Mouse (Mus musculus): ENCODE measurements around the gene AW822073. TPM values are rescaled to one million over a fixed set of nuclear protein-coding genes. Genes with fewer than 3 reads are reported as not detected.
"Not testable (repeated sequence)": the region's sequence is repeated elsewhere in the genome, so short reads cannot be mapped to it uniquely, and the experiment has no call there.

The AW822073 gene
- not detected in 2 replicates for polyA plus RNA-seq (2012; rRNA removed)

DNA sequence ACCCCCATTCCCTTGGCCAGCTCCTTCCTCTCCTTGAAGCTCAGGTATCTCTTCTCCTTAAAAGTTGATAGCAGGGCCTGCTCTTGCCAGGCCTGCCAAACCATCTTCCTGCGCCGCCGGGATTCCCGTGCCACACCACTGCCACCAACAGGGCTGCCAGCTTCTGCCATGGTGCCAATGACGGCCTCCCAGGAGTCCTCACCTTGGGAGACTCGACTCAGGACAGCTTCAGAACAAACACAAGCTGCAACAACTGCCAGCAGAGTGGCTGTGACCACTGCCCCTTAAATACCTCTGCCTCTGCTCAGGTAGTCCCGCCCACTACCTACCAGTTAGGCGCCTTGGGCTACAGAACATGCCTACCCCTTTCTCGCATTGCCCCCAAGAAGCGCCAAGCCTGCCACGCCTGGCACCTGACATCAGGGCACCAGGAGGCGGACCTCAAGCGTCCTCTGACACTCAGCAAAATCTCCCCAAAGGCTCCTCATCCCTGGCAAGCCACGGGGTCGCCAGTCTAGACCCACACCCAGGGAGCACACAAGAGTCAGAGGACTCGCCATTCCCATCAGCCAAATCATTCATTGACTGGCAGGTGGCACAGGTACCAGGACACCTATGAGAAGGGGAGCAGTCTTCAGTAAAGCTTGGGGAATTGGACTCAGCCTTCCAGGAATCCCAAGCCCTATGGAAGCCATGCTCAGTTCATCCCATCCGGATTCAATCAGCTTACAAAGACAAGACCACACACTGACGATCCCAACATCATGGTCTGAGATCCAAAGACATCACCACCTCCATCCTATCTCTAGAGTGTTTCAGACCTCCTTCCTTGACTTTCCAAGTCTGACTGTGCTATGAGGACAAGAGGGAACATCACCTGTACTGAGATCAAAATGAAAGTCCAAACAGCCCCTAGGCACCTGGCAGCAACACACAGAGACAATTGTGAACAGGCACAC, at the start of gene AW822073:
Gene AW822073 (minus strand): TSS at position 104 of the 959 bp plus-strand sequence.
- H3K4me1 ChIP-seq (ENCODE audit: control insufficient read depth, insufficient read depth, low read length); DNase-seq; H3K4me3 ChIP-seq (replicated peaks; ENCODE audit: extremely low read depth, low read depth, low read length): not testable (repeated sequence)
- WGBS, result 80% methylated on average over 18 of the region's 18 CpGs

DNA sequence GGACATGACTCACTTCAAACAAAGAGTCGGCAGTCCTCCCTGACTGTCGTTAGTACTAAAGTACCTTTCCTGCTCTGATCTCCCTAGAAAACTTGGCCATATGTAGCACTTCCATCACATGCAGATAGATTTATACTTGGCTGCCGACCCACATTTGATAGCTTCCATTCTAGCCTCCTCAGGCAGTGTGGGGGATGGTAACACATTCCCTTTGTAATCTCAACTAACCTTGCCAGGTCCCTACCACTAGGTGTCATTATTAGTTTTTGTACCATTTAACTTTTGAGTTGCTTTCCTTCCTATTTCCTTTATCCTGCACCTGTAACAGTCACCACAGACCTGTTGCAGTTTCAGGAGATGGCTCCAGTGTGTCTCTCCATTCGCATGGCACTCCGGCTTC, 33.7 kb upstream of the AW822073 start:
- DNase-seq, result no peak
- H3K4me3 ChIP-seq (replicated peaks; ENCODE audit: extremely low read depth, low read depth, low read length), result no peak overlapping the region
- 33% methylated on average over 5 of the region's 5 CpGs for WGBS
- no peak for TF ChIP-seq POLR2A (IDR thresholded peaks at IDR 0.05; ENCODE audit: borderline replicate concordance, extremely low read depth, low read depth, low read length)
- no peak for TF ChIP-seq CTCF (IDR thresholded peaks at IDR 0.05; ENCODE audit: insufficient read depth, low read length)
- H3K4me1 ChIP-seq (ENCODE audit: control insufficient read depth, insufficient read depth, low read length), result peaks cover 12% of the 10 kb centered on the region

DNA sequence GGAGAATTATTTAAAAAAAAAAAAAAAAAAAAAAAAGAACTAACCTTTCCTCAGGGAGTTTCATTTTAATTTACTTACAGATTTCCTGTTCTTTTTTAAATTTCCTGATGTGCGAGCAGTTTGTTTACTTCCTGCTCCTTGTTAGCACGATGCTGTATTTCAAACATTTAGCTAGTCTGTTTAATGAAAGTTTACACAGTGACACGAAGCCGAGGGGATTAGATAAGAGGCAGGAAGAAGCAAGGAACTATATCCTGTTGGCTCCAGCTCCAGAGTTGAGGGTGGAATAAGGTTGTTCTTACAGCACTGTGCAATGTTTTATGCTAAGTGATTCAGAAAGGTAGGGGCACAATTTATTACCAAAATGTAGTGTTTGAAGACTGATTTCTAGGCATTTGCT, 31.2 kb upstream of the AW822073 start:
- 0% methylated on average over 4 of the region's 4 CpGs for WGBS
- DNase-seq, result no peak

DNA sequence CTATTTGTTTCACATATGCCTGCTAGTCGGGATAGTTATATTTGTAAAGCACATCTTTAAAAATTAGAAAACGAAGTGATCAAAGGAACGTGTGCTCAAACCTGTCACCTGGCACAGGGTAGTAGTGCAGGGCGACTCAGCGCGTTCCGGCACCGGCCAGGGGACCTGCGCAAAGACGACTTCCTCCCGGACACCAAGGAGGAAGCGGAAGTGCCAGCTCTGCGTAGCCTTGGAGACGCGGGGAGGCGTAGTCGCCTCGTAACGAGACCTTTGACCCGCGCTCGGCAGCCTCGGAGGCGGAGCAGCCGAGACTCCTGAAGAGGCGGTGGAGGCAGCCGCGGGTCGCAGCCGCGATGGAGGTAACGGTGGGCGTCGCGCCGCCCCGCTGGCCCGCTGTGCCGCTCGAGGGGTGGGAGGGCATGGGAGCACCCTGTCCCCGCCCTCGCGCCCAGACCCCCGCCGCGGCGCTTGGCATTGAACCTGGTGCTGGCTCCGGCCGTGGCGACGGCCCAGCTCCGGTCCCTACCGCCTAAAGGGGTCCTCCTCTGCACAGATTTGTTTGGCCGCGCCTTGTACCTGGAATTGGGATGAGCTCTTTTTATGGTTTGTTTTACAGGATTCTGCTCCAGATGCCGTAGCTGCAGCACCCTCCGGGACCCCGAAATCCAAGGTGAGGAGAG, 30.6 kb upstream of the AW822073 start, which contains the start of gene Gcc2:
Gene Gcc2 (plus strand): TSS at position 285 of the 680 bp plus-strand sequence.
- peak within 1 kb of the TSS; percentile 84 for H3K4me3 ChIP-seq (replicated peaks; ENCODE audit: extremely low read depth, low read depth, low read length)
- peaks cover 12% of the 10 kb centered on the region for H3K4me1 ChIP-seq (ENCODE audit: control insufficient read depth, insufficient read depth, low read length)
- under 1% methylated on average over 58 of the region's 58 CpGs for WGBS
- TF ChIP-seq POLR2A (IDR thresholded peaks at IDR 0.05; ENCODE audit: borderline replicate concordance, extremely low read depth, low read depth, low read length), result peak; percentile 96
- no peak for TF ChIP-seq CTCF (IDR thresholded peaks at IDR 0.05; ENCODE audit: insufficient read depth, low read length)
- DNase-seq, result peak; percentile 91

More for the DNA sequence above, 31.2 kb upstream of the AW822073 start:
- Histone ChIP-seq H3K4me1 (ENCODE audit: control insufficient read depth, insufficient read depth, low read length) (peaks cover 12% of the 10 kb centered on the region), H3K4me3 (replicated peaks; ENCODE audit: extremely low read depth, low read depth, low read length) (peak overlapping the region; percentile 84)
- TF ChIP-seq CTCF (IDR thresholded peaks at IDR 0.05; ENCODE audit: insufficient read depth, low read length) (no peak), POLR2A (IDR thresholded peaks at IDR 0.05; ENCODE audit: borderline replicate concordance, extremely low read depth, low read depth, low read length) (no peak)

DNA sequence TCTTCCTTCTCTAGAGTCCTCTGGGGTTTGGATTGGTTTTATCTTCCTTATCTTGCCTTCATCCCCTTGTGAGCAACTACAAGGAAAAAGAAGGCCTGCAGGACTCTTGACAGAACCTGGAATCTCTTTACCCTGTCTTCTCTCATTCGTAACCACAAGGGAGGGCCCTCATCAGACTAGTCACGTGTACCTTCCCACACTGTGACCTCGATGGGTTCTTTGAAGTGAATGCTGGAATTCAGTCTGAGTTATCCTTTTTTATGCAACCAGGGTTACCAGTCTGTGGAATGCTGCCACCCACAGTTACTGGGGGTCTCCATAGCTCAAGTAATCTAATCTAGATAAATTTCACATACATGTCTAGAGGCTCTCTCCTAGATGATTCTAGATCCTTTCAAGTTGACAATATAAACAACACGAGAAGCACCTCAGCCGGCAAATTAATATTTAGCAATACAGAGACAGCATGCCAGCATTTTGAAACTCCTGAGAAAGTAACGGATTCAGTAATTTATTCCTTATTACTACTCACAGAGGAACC, 30.0 kb upstream of the AW822073 start:
- Histone ChIP-seq H3K4me1 (ENCODE audit: control insufficient read depth, insufficient read depth, low read length) (peaks cover 10% of the 10 kb centered on the region), H3K4me3 (replicated peaks; ENCODE audit: extremely low read depth, low read depth, low read length) (peak overlapping the region; percentile 84)
- TF ChIP-seq CTCF (IDR thresholded peaks at IDR 0.05; ENCODE audit: insufficient read depth, low read length), result no peak
- TF ChIP-seq POLR2A (IDR thresholded peaks at IDR 0.05; ENCODE audit: borderline replicate concordance, extremely low read depth, low read depth, low read length), result no peak
- no peak for DNase-seq
- WGBS, result 23% methylated on average over 6 of the region's 6 CpGs

DNA sequence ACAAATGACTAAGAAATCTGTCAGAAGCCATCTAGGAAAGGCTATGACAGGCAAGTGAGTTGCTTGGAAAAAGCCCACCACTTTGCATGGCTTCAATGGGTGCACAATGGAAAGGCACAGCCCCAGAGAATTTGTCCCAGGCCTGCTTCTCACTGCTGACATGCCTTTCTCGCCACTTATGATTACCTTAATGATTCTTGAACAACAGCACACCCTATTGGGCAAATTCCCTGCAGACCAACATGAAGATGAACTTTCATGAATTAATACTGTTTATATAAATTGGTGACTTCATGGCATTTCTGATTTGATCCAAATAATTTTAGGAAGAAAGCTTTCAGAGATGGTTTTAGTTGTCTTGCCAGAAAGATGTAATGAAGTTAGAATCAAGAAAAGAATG, 24.8 kb upstream of the AW822073 start:
- no peak for TF ChIP-seq POLR2A (IDR thresholded peaks at IDR 0.05; ENCODE audit: borderline replicate concordance, extremely low read depth, low read depth, low read length)
- TF ChIP-seq CTCF (IDR thresholded peaks at IDR 0.05; ENCODE audit: insufficient read depth, low read length), result no peak
- peaks cover under 1% of the 10 kb centered on the region for H3K4me1 ChIP-seq (ENCODE audit: control insufficient read depth, insufficient read depth, low read length)
- DNase-seq, result no peak
- WGBS, result 61% methylated on average over 1 of the region's 1 CpGs
- H3K4me3 ChIP-seq (replicated peaks; ENCODE audit: extremely low read depth, low read depth, low read length), result no peak overlapping the region

DNA sequence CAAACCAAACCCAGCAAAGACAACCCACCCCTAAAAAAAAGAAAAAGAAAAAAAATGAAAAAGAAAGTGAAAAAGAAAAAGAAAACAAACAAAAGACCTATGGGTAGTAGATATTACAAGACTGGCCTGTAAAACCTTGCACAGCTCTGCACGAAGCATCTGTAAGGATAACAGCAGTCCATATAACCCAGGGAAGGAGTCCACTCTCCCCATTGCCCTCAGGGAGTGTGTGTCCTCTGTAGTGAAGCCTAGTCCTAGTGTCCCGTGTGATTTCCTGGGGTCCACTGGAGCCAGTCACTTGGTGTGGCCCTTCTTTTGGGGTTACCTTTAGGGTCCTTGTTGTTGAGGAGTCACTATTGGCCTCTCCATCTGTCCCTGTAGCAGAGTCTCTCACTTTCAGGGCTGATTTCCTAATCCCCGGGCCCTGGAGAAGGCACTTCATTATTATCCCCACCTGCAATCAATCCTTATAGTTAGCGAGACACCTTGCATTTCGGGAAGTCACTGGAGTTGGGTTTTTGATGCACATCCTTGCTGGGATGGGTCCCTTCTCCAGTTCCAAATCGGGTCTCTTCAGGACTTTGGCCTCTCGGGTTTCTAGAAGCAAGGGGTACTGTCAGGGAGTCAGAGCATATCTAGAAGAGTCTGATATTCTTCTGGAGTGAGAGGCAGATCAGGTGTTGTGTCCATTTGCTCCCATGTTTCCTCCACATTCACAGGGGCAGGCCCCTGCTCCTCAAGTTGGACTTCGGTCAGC, 14.4 kb upstream of the AW822073 start:
- H3K4me3 ChIP-seq (replicated peaks; ENCODE audit: extremely low read depth, low read depth, low read length); H3K4me1 ChIP-seq (ENCODE audit: control insufficient read depth, insufficient read depth, low read length): not testable (repeated sequence)
- WGBS, result 79% methylated on average over 8 of the region's 8 CpGs
- DNase-seq, result peak; percentile 54

DNA sequence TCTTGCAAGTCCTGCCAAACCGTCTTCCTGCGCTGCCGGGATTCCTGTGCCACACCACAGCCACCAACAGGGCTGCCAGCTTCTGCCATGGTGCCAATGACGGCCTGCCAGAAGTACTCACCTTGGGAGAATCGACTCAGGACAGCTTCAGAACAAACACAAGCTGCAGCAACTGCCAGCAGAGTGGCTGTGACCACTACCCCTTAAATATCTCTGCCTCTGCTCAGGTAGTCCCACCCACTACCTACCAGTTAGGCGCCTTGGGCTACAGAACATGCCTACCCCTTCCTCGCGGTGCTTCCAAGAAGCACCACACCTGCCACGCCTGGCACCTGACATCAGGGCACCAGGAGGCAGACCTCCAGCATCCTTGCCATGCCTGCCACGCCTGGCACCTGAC, 11.9 kb upstream of the AW822073 start, which contains the start of gene Gm4981:
Gene Gm4981 (minus strand): TSS at position 89 of the 400 bp plus-strand sequence.
- Histone ChIP-seq H3K4me1 (ENCODE audit: control insufficient read depth, insufficient read depth, low read length) (no peaks in the 10 kb centered on the region), H3K4me3 (replicated peaks; ENCODE audit: extremely low read depth, low read depth, low read length) (no peak within 1 kb of the TSS)
- 89% methylated on average over 10 of the region's 10 CpGs for WGBS
- no peak for DNase-seq
- no peak for TF ChIP-seq CTCF (IDR thresholded peaks at IDR 0.05; ENCODE audit: insufficient read depth, low read length)
- TF ChIP-seq POLR2A (IDR thresholded peaks at IDR 0.05; ENCODE audit: borderline replicate concordance, extremely low read depth, low read depth, low read length), result no peak

DNA sequence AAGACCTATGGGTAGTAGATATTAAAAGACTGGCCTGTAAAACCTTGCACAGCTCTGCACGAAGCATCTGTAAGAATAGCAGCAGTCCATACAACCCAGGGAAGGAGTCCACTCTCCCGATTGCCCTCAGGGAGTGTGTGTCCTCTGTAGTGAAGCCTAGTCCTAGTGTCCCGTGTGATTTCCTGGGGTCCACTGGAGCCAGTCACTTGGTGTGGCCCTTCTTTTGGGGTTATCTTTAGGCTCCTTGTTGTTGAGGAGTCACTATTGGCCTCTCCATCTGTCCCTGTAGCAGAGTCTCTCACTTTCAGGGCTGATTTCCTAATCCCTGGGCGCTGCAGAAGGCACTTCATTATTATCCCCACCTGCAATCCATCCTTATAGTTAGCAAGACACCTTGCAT, 10.3 kb upstream of the AW822073 start:
- WGBS, result 76% methylated on average over 4 of the region's 4 CpGs
- DNase-seq; H3K4me1 ChIP-seq (ENCODE audit: control insufficient read depth, insufficient read depth, low read length); H3K4me3 ChIP-seq (replicated peaks; ENCODE audit: extremely low read depth, low read depth, low read length): not testable (repeated sequence)

DNA sequence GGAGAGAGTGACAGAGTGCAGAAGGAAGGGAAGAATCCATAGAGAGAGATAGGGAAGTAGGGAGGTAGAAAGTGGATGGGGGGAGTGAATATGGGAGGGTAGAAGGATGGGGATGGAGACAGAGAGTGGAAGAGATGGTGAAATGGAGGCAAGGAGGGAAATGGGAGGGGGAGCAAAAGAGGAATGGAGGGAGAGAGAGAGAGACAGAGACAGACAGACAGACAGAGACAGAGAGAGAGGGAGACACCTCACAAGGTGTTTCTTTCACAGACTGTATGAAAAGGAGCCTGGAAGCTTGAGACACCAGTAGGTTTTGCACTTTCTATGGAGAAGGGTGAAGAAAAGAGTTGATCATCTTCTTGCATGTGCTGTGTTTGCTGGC, 9.0 kb upstream of the AW822073 start:
- DNase-seq; H3K4me1 ChIP-seq (ENCODE audit: control insufficient read depth, insufficient read depth, low read length); H3K4me3 ChIP-seq (replicated peaks; ENCODE audit: extremely low read depth, low read depth, low read length): not testable (repeated sequence)

DNA sequence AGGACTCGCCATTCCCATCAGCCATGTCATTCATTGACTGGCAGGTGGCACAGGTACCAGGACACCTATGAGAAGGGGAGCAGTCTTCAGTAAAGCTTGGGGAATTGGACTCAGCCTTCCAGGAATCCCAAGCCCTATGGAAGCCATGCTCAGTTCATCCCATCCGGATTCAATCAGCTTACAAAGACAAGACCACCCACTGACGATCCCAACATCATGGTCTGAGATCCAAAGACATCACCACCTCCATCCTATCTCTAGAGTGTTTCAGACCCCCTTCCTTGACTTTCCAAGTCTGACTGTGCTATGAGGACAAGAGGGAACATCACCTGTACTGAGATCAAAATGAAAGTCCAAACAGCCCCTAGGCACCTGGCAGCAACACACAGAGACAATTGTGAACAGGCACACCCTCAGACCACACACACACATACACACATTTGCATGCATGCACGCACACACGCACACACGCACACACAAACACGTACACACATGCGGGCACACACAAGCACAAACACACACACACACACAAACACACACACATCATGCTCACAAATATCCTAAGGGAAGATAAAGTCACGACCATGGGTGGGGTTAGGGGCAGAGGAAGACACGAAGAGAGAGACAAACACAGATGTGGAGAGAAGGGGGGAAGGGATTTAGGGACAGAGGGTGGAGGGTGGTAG, 8.5 kb upstream of the AW822073 start:
- not testable (repeated sequence) for H3K4me1 ChIP-seq (ENCODE audit: control insufficient read depth, insufficient read depth, low read length); H3K4me3 ChIP-seq (replicated peaks; ENCODE audit: extremely low read depth, low read depth, low read length)
- 71% methylated on average over 10 of the region's 10 CpGs for WGBS
- DNase-seq, result peak; percentile 39

DNA sequence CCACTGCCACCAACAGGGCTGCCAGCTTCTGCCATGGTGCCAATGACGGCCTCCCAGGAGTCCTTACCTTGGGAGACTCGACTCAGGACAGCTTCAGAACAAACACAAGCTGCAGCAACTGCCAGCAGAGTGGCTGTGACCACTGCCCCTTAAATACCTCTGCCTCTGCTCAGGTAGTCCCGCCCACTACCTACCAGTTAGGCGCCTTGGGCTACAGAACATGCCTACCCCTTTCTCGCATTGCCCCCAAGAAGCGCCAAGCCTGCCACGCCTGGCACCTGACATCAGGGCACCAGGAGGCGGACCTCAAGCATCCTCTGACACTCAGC, 7.9 kb upstream of the AW822073 start, which contains the start of gene Duxf3:
Gene Duxf3 (minus strand): TSS at position 35 of the 329 bp plus-strand sequence.
- not testable (repeated sequence) for H3K4me3 ChIP-seq (replicated peaks; ENCODE audit: extremely low read depth, low read depth, low read length); H3K4me1 ChIP-seq (ENCODE audit: control insufficient read depth, insufficient read depth, low read length); DNase-seq
- 75% methylated on average over 6 of the region's 8 CpGs for WGBS
